1 mouse cellular context compared by ENCODE assay signal in the genomic region with DNA sequence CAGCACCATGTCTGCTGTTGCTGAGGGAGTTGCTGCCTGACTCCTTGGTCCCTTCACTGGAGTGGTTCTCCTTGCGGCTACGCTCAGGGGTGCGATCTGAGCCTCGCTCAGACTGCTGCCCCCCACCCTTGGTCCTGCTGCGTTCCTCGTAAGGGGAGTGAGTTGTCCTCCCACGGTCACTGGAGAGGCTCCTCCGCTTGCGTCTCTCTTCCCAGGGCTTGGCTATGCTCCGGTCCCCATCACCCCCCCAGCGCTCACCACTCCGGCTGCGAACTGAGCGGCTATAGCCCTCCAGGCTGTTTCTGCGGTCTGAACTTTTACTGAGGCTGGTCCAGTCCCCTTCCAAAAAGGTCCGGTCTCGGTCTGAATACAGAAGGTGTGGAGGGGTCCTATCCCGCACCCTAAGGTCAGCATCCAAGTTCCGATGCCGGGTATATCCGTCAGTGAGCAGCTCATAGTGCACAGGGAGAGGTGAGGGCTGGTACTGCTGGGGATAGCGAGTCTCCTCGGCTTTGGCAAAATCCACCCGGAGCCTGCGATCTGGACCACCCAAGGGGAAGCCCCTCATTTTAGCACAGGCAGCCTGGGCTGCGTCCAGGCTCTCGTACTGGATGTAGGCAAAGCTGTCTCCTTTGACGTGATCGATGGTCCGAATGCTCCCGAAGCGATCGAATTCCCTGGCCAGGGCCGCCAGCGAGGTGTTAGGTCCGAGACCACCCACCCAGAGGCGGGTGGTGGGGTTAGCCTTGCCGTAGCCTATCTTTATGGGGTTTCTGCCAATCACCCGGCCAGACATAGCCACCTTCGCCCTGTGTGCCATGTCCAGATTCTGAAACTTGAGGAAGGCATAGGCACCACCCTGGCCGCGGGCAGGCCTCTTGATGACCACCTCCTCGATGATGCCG.
TF ChIP-seq lines count a peak whose summit lies in the region.

No protein-coding gene starts in this region.

TF ChIP-seq in MEL, 35 proteins besides CTCF, POLR2A, EP300 and RAD21 (continued from another document):
- TF ChIP-seq CHD2 (IDR thresholded peaks at IDR 0.05; ENCODE audit: low read length) (no peak), POLR2AphosphoS2 (IDR thresholded peaks at IDR 0.05; ENCODE audit: low read length) (no peak), KAT2A (conservative IDR thresholded peaks at IDR 0.05; ENCODE audit: low read depth, low read length) (no peak), MXI1 (IDR thresholded peaks at IDR 0.05; ENCODE audit: low read depth, low read length) (no peak), E2F4 (IDR thresholded peaks at IDR 0.05; ENCODE audit: borderline replicate concordance, low read depth, low read length) (no peak), MAFK (IDR thresholded peaks at IDR 0.05; ENCODE audit: borderline replicate concordance, low read depth, low read length) (no peak)
TF ChIP-seq in MEL: peak in this region for 0.
